Mouse (Mus musculus) splenic B cell, adult 2 months (primary cell): ENCODE data around the gene Gm12166.
"Not testable (repeated sequence)": the region's sequence is repeated elsewhere in the genome, so short reads cannot be mapped to it uniquely, and the experiment has no call there.

Experiments
- DNase-seq: peaks from one replicate; pipeline ENCODE4 v3.0.0-alpha.2; 2011; ENCODE audit warnings: low read depth, low spot score
- H3K27me3 ChIP-seq: 2 replicates; pipeline ENCODE4 v1.6.1; 2012; ENCODE audit warnings: mild to moderate bottlenecking, low read length, moderate library complexity, mixed read lengths; ENCODE audit not compliant: control insufficient read depth, poor library complexity, insufficient read depth, severe bottlenecking
- H3K36me3 ChIP-seq: 2 replicates; pipeline ENCODE4 v1.6.1; 2012; ENCODE audit warnings: mild to moderate bottlenecking, low read length, moderate library complexity, mixed read lengths; ENCODE audit not compliant: control insufficient read depth, poor library complexity, insufficient read depth, severe bottlenecking

Gm12166 gene

GRCm38 (mm10) chr11:46054311-46054710 lies 2.2 kb upstream of the Gm12166 start:
- DNase-seq, result no peak
- Histone ChIP-seq H3K27me3 (no peaks in the 10 kb centered on the region), H3K36me3 (no peaks in the 10 kb centered on the region)

- not testable (repeated sequence) for DNase-seq, H3K27me3 ChIP-seq, H3K36me3 ChIP-seq
Observed at GRCm38 (mm10) chr11:46053457-46053856, 1.3 kb upstream of the Gm12166 start.

GRCm38 (mm10) chr11:46047264-46047663 lies 4.9 kb downstream of the Gm12166 start:
- no peaks in the 10 kb centered on the region for H3K36me3 ChIP-seq
- DNase-seq, result no peak
- no peaks in the 10 kb centered on the region for H3K27me3 ChIP-seq

- no peaks in the 10 kb centered on the region for H3K36me3 ChIP-seq
- no peaks in the 10 kb centered on the region for H3K27me3 ChIP-seq
- DNase-seq, result no peak
Observed at GRCm38 (mm10) chr11:46044781-46045180, 7.3 kb downstream of the Gm12166 start.

- H3K36me3 ChIP-seq, result no peaks in the 10 kb centered on the region
Observed at GRCm38 (mm10) chr11:46041607-46042267, 10.4 kb downstream of the Gm12166 start.

GRCm38 (mm10) chr11:46040841-46041556 lies 11.1 kb downstream of the Gm12166 start:
- H3K27me3 ChIP-seq, result no peaks in the 10 kb centered on the region
- no peak for DNase-seq
- no peaks in the 10 kb centered on the region for H3K36me3 ChIP-seq

More at GRCm38 (mm10) chr11:46041607-46042267, 10.4 kb downstream of the Gm12166 start:
- no peak for DNase-seq
- no peaks in the 10 kb centered on the region for H3K27me3 ChIP-seq

- no peak for DNase-seq
- Histone ChIP-seq H3K36me3 (no peaks in the 10 kb centered on the region), H3K27me3 (no peaks in the 10 kb centered on the region)
Observed at GRCm38 (mm10) chr11:46039335-46039734, 12.8 kb downstream of the Gm12166 start.

- no peak for DNase-seq
- H3K27me3 ChIP-seq, result no peaks in the 10 kb centered on the region
Observed at GRCm38 (mm10) chr11:46038901-46039300, 13.2 kb downstream of the Gm12166 start.

GRCm38 (mm10) chr11:46036374-46036773 lies 15.7 kb downstream of the Gm12166 start:
- no peak for DNase-seq
- Histone ChIP-seq H3K36me3 (no peaks in the 10 kb centered on the region), H3K27me3 (no peaks in the 10 kb centered on the region)

More at GRCm38 (mm10) chr11:46038901-46039300, 13.2 kb downstream of the Gm12166 start:
- no peaks in the 10 kb centered on the region for H3K36me3 ChIP-seq

GRCm38 (mm10) chr11:46032956-46033355 lies 19.2 kb downstream of the Gm12166 start:
- Histone ChIP-seq H3K36me3 (no peaks in the 10 kb centered on the region), H3K27me3 (no peaks in the 10 kb centered on the region)
- no peak for DNase-seq

- Histone ChIP-seq H3K36me3 (no peaks in the 10 kb centered on the region), H3K27me3 (no peaks in the 10 kb centered on the region)
- DNase-seq, result peak; percentile 71
Observed at GRCm38 (mm10) chr11:46031470-46031869, 20.7 kb downstream of the Gm12166 start.

GRCm38 (mm10) chr11:46030026-46030425 lies 22.1 kb downstream of the Gm12166 start:
- DNase-seq, result no peak
- no peaks in the 10 kb centered on the region for H3K27me3 ChIP-seq
- no peaks in the 10 kb centered on the region for H3K36me3 ChIP-seq

GRCm38 (mm10) chr11:46029485-46029884 lies 22.6 kb downstream of the Gm12166 start:
- DNase-seq, result no peak
- no peaks in the 10 kb centered on the region for H3K27me3 ChIP-seq
- no peaks in the 10 kb centered on the region for H3K36me3 ChIP-seq

- Histone ChIP-seq H3K27me3 (no peaks in the 10 kb centered on the region), H3K36me3 (no peaks in the 10 kb centered on the region)
- DNase-seq, result no peak
Observed at GRCm38 (mm10) chr11:46027952-46028814, 23.9 kb downstream of the Gm12166 start.

GRCm38 (mm10) chr11:46025962-46026392 lies 26.1 kb downstream of the Gm12166 start:
- Histone ChIP-seq H3K36me3 (no peaks in the 10 kb centered on the region), H3K27me3 (no peaks in the 10 kb centered on the region)
- DNase-seq, result no peak
